Mouse (Mus musculus) neural tube, embryonic 12.5 days (tissue): Measurements from ENCODE around the gene Sipa1l1. TPM values are rescaled to one million over a fixed set of nuclear protein-coding genes. Genes with fewer than 3 reads are reported as not detected.

ENCODE experiments used
- ATAC-seq: fragments of 200-750 bp; cut with Nextera tagmentation; 2 replicates; pipeline ENCODE4 v1.8.0; 2017; ENCODE audit warnings: low read depth, mild to moderate bottlenecking, moderate TSS enrichment, moderate library complexity; ENCODE audit not compliant: low FRiP score
- H3K27ac ChIP-seq: fragments of 300-500 bp; sonication (generic); 2 replicates; pipeline ENCODE4 v1.5.1; 2016
- H3K27me3 ChIP-seq: fragments of 300-500 bp; sonication (generic); replicated peaks from 2 replicates; pipeline ENCODE4 v1.6.1; 2016; ENCODE audit warnings: mild to moderate bottlenecking
- H3K36me3 ChIP-seq: fragments of 300-500 bp; sonication (generic); 2 replicates; pipeline ENCODE4 v1.6.1; 2016; ENCODE audit warnings: mild to moderate bottlenecking
- H3K4me1 ChIP-seq: fragments of 300-500 bp; sonication (generic); 2 replicates; pipeline ENCODE4 v1.6.1; 2016
- H3K4me2 ChIP-seq: fragments of 300-500 bp; sonication (generic); replicated peaks from 2 replicates; pipeline ENCODE4 v1.6.1; 2016; ENCODE audit warnings: mild to moderate bottlenecking
- H3K4me3 ChIP-seq: fragments of 300-500 bp; sonication (generic); 2 replicates; pipeline ENCODE4 v1.5.1; 2016
- H3K9ac ChIP-seq: fragments of 300-500 bp; sonication (generic); 2 replicates; pipeline ENCODE4 v1.6.1; 2016; ENCODE audit warnings: mild to moderate bottlenecking
- H3K9me3 ChIP-seq: fragments of 300-500 bp; sonication (generic); 2 replicates; pipeline ENCODE4 v1.6.1; 2016; ENCODE audit warnings: mild to moderate bottlenecking
- WGBS: fragments of 180-500 bp; shearing (Covaris S2); methylation state at CpG from one replicate; pipeline ENCODE4 v1.1.7; 2016; 5-methylcytosine and 5-hydroxymethylcytosine counted together
- polyA plus RNA-seq: library from polyadenylated mRNA; unstranded; fragments of >200 nt; fragmentation: Nextera tagmentation; extraction: Ambion mirVana; gene quantifications from 2 replicates; pipeline ENCODE4 v1.2.1, GENCODE M21; 2016

The Sipa1l1 gene
- polyA plus RNA-seq, 1 experiment from 2014 or later, result 17.4 TPM

DNA sequence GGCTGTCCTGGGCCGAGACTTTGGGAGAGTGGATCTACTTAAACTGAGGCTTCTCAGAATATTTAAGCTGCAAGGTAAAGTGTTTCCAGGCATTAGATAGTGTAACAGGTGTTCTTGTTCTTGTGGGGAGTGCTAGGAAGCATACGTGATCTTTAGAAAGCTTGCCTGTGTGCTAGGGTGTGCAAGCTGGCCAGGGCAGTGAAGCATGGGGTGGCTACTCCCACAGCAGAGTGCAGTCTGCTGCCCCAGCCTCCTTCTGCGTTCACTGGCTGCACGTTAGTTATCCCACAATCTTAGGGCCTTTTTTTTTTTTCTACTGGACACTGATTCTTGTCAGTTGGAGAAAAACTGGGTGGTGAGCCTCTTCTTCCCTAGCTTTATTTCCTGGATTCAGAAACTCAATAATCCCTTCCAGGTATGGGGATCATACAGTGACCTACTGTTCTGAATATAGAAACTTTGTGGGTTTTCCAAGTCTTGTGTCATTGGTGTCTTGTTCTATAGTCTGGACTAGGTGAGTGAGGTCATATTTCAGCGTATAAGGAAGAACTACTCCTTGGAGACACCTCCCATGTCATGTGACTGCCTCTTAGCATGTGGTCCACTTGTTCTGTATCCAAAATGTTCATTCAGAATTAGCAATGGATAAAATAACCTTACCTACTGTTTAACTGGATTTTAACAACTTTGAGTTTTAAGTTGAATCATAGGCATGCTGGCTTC is 51.4 kb downstream of the Sipa1l1 start:
- no peak for ATAC-seq
- Histone ChIP-seq H3K4me2 (no peak overlapping the region), H3K36me3 (no peaks in the 10 kb centered on the region), H3K27me3 (no peaks in the 10 kb centered on the region), H3K27ac (no peak overlapping the region), H3K9ac (no peak overlapping the region), H3K4me1 (peaks cover 5% of the 10 kb centered on the region; the same call in 1 of the 2 replicates), H3K9me3 (no peaks in the 10 kb centered on the region), H3K4me3 (no peak overlapping the region)
- WGBS, result 82% methylated on average over 5 of the region's 5 CpGs

DNA sequence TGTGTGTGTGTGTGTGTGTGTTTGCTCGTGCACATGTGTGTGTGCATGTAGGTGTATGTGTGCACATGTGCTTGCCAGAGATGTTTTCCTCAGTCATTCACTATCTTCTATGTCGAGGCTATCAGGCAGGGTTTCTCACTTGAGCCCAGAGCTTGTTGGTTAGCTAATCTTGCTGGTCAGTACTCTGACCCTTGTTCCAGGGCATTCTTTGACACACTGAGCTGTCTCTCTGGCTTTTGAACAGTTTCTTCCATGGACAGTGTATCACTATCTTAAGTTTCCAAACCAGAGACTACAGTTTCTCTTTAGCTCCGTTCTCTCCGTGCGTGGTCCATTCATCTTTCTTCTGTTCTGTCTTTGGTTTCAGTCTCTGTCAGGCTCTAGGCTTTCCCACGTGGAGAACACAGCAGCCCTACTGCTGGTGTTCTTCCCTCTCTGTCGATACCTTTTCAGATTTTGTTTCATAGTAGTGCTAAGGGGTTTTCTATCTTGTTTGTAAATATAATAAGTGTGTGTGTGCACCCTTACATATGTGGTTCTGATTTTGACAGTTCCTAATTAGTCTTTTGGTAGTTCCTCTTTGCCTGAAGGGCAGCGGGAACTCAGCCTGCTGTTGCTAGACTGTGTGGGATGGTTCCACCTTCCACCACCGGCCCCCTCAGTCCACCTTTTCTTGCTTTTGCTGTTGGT is 54.2 kb downstream of the Sipa1l1 start:
- no peak overlapping the region for H3K4me3 ChIP-seq
- ATAC-seq, result no peak
- no peaks in the 10 kb centered on the region for H3K9me3 ChIP-seq
- H3K9ac ChIP-seq, result no peak overlapping the region
- H3K36me3 ChIP-seq, result no peaks in the 10 kb centered on the region
- no peak overlapping the region for H3K4me2 ChIP-seq
- 82% methylated on average over 9 of the region's 9 CpGs for WGBS
- no peak overlapping the region for H3K27ac ChIP-seq
- H3K27me3 ChIP-seq, result no peaks in the 10 kb centered on the region
- peaks cover 5% of the 10 kb centered on the region; the same call in 1 of the 2 replicates for H3K4me1 ChIP-seq

DNA sequence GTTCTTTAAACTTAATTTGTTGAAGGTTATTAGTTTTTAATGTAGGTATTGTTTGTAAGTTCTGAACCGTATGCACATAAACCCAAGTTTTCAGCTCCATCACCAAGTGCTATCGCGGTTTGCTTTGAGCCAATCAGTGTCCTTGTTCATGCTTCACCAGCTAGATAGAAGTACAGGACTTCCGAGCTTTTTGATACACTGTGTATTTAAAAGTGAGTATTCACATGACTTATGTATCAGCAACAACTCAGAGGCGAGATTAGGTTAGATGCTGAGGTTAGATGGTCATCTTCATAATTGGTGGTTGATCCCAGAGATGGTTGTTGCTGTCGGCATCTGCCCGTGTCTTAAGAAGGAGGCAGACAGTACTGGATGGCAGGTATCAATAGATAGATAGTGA is 55.7 kb downstream of the Sipa1l1 start:
- Histone ChIP-seq H3K27me3 (no peaks in the 10 kb centered on the region), H3K4me2 (no peak overlapping the region), H3K27ac (no peak overlapping the region), H3K36me3 (no peaks in the 10 kb centered on the region), H3K4me1 (no peaks in the 10 kb centered on the region; the same call in 1 of the 2 replicates), H3K4me3 (no peak overlapping the region), H3K9me3 (no peaks in the 10 kb centered on the region), H3K9ac (no peak overlapping the region)
- 95% methylated on average over 7 of the region's 7 CpGs for WGBS
- no peak for ATAC-seq

DNA sequence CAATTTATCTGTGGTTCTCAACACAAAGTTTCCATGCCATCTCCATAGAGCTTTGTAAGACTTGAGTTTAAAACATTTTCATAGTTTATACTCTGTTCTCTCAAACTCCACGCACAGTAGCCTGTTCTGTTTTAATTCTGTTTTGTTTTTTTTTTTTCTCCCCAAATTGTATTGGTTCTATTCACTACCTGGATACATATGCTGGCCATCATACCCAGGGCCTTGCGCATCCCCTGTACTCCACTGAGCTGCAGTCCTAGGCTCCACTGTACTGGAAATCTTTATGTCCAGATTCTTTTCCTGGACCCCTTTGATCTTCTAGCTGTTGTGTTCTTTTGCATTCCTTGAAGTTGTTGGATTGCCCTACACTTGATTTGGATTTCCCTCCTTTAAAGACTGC is 56.2 kb downstream of the Sipa1l1 start:
- Histone ChIP-seq H3K36me3 (no peaks in the 10 kb centered on the region), H3K9me3 (no peaks in the 10 kb centered on the region), H3K4me3 (no peak overlapping the region), H3K27me3 (no peaks in the 10 kb centered on the region), H3K4me1 (no peaks in the 10 kb centered on the region; the same call in 1 of the 2 replicates), H3K4me2 (no peak overlapping the region), H3K9ac (no peak overlapping the region), H3K27ac (no peak overlapping the region)
- no peak for ATAC-seq
- 93% methylated on average over 2 of the region's 2 CpGs for WGBS

DNA sequence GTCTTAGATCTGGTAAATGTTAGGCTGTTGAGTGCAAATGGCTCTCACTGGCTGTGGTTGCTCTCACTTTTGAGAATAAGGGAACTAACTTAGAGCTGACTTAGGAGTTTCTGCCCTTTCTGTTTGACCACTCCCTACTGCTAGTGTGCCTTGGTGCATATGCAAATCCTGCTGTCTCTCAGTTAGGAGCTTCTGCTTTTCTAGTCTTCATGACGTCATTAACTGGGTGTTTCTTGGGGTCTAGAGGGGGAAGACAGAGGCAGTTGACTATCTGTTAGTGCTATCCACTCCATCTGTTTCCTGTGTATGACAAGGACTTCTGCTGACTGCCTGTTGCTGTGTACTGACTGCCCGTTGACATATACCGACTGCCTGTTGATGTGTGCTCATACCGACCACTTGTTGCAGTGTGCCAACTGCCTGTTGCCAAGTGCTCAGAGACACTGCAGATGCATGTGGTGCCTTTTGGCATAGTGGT is 56.7 kb downstream of the Sipa1l1 start:
- H3K27me3 ChIP-seq, result no peaks in the 10 kb centered on the region
- H3K4me2 ChIP-seq, result no peak overlapping the region
- no peak for ATAC-seq
- H3K36me3 ChIP-seq, result no peaks in the 10 kb centered on the region
- 56% methylated on average over 4 of the region's 4 CpGs for WGBS
- no peak overlapping the region for H3K4me3 ChIP-seq
- H3K4me1 ChIP-seq, result no peaks in the 10 kb centered on the region; the same call in 1 of the 2 replicates
- H3K9ac ChIP-seq, result no peak overlapping the region
- H3K9me3 ChIP-seq, result no peaks in the 10 kb centered on the region
- H3K27ac ChIP-seq, result no peak overlapping the region

DNA sequence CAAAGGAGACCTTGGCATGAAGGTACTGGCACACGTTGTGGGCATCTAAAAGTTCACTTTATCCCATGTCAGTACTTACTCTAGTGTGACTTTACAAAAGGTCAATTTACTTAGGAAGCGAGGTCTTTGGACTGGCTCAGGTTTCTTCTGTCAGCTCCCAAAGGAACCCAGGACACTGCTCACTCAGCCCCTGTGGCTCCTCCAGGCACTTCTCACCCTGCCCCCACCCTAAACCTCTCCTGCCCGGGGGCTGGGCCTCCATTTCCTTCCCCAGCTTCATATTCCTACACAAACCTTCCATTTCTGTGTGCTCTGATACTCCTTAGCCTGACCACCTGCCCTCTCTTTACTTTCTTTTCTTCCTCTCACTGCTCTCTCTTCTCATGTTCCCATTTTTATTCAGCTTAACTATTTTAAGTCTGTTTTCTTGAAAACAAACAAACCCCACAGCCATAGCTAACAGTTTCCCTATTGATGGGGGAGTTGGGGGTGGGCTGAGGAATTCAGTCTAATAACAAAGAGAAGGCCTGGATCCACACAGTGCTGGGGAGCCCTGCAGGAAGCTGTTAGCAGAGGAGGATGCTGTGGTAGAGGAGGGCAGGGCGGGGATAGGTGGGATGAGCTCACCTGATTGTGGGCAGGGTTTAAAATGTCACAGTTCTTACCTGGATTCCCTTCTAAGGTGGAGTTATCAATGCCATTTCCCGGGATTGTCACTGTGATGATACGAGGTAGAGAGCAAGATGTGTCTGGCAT is 57.4 kb downstream of the Sipa1l1 start:
- Histone ChIP-seq H3K4me2 (no peak overlapping the region), H3K9me3 (no peaks in the 10 kb centered on the region), H3K4me1 (no peaks in the 10 kb centered on the region; the same call in 1 of the 2 replicates), H3K4me3 (no peak overlapping the region), H3K27ac (no peak overlapping the region), H3K36me3 (no peaks in the 10 kb centered on the region), H3K27me3 (no peaks in the 10 kb centered on the region), H3K9ac (no peak overlapping the region)
- no peak for ATAC-seq
- 55% methylated on average over 6 of the region's 6 CpGs for WGBS

DNA sequence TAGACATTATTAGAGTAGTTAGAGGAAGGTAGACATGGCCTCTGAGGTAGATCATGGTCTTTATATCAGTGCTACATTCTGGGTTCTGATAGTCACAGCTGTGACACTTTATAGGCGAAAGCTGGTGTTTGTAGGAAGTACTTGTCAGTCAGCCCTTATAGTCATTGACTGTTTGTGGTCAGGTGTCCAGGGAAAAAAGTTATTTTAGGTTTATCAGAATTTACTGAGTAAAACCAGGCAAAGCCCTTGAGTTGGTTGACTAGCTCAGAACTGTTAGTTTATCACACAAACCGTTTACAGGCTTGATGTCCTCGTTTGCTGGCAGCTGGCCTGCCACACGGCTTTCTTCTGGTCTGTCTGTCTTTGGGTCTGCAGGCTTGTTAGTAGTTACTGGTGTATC is 61.0 kb downstream of the Sipa1l1 start:
- peaks cover 4% of the 10 kb centered on the region for H3K4me1 ChIP-seq
- no peak overlapping the region for H3K27ac ChIP-seq
- no peaks in the 10 kb centered on the region for H3K27me3 ChIP-seq
- no peak for ATAC-seq
- no peaks in the 10 kb centered on the region for H3K9me3 ChIP-seq
- peaks cover 5% of the 10 kb centered on the region; the same call in 1 of the 2 replicates for H3K36me3 ChIP-seq
- no peak overlapping the region for H3K9ac ChIP-seq
- H3K4me3 ChIP-seq, result no peak overlapping the region
- 76% methylated on average over 4 of the region's 4 CpGs for WGBS
- H3K4me2 ChIP-seq, result no peak overlapping the region

DNA sequence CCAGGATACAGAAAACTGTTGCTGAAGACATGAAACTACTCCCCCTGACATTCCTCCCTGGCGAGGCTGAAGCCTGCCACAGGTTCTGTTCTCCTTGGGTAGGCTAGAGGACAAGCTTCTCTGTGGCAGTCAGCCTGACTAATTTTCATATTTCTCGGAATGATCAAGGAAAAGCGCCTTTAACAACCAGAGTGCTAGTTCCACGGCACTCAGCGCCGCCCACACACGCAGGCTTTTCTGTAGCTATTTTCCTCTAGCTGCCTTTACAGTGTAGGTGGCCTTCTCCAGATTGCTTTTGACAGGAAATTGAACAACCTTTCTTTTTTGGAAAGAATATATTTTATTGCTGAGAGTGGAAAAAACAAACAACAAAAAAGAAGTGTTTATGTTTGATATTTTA is 62.1 kb downstream of the Sipa1l1 start:
- H3K4me2 ChIP-seq, result no peak overlapping the region
- H3K4me1 ChIP-seq, result peaks cover 4% of the 10 kb centered on the region
- H3K36me3 ChIP-seq, result peaks cover 5% of the 10 kb centered on the region; the same call in 1 of the 2 replicates
- H3K9ac ChIP-seq, result no peak overlapping the region
- H3K27me3 ChIP-seq, result no peaks in the 10 kb centered on the region
- ATAC-seq, result no peak
- 86% methylated on average over 7 of the region's 7 CpGs for WGBS
- no peak overlapping the region for H3K4me3 ChIP-seq
- H3K27ac ChIP-seq, result no peak overlapping the region
- no peaks in the 10 kb centered on the region for H3K9me3 ChIP-seq

DNA sequence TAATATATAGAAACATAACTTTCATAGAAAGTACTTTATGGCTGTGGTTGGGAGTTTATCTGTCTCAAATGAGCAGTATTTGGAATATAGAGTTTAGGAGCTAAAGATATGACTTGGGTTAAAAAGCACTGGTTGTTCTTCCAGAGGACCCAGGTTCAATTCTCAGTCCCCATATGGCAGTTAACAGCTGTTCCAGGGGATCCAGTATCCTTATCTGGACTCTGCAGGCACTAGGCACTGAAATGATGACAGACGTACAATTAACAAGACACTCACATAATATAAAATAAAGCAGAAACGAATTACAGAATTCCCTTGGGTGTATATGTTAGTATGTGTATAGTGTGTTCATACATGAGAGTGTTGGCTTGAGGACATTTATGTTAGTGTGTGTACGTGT is 64.1 kb downstream of the Sipa1l1 start:
- Histone ChIP-seq H3K9ac (no peak overlapping the region), H3K4me2 (no peak overlapping the region), H3K36me3 (peaks cover 5% of the 10 kb centered on the region; the same call in 1 of the 2 replicates), H3K4me1 (peaks cover 4% of the 10 kb centered on the region; the same call in 1 of the 2 replicates), H3K27ac (no peak overlapping the region), H3K4me3 (no peak overlapping the region), H3K9me3 (no peaks in the 10 kb centered on the region), H3K27me3 (no peaks in the 10 kb centered on the region)
- ATAC-seq, result no peak
- 89% methylated on average over 3 of the region's 3 CpGs for WGBS

DNA sequence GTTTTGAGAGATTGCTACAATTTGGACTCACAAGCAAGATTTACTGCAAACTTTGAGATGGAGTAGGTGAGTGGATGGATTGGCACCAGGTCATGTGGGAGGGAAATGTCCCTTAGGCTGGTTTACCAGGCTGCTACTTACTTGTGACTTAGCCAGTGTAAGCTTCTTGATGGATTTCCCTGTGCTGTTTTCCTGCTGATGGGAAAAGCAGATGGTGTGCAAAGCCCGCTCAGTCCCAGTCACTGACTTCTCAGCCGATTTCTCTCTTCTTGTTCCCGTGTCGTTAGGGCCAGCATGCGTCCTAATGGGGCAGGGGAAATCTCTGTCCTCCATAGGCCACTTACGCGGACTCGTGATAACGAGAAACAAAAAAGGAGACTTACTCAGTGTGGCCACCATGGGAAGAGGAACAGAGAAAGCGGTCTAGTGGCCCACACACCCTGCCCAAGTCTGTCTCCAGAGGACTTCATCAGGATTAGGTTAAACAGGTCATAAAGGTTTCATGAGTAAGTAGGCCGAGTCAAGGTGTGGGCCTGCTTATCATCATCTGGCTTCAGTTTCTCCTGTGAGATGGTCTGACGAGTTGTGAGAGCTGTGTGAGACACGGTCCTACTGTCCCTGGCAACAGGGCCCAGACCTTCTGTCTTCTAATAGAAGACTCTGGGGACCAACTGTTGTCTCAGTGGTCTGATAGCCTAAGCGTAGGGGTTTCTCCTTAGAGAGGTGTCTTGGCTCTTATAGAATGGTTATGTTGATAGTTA is 65.5 kb downstream of the Sipa1l1 start:
- no peak overlapping the region for H3K9ac ChIP-seq
- H3K4me3 ChIP-seq, result no peak overlapping the region

DNA sequence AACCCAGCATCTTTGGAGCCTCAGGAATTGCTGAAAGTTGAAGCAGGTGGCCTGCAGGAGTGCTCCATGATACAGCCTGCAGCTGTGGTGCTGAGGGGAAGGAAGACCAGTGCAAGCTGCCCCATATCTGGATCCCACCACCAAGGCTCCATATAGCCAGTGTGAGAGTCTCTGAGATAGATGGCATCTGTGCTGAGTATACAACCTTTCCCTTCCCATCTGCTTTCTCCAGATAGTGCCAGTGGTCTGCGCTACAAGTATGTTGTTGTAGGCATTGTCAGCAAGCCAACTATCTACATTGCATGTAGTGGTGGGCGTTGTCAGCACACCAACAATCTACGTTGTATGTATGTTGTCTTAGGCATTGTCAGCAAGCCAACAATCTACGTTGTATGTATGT is 68.0 kb downstream of the Sipa1l1 start:
- no peak overlapping the region for H3K9ac ChIP-seq
- H3K9me3 ChIP-seq, result no peaks in the 10 kb centered on the region
- no peak overlapping the region for H3K4me2 ChIP-seq
- H3K4me3 ChIP-seq, result no peak overlapping the region
- ATAC-seq, result no peak
- peaks cover 5% of the 10 kb centered on the region; the same call in 1 of the 2 replicates for H3K36me3 ChIP-seq
- 94% methylated on average over 4 of the region's 4 CpGs for WGBS
- H3K27ac ChIP-seq, result no peak overlapping the region
- no peaks in the 10 kb centered on the region for H3K27me3 ChIP-seq
- 0 out of 2 replicates have a peak, but pooled peaks cover 3% of the 10 kb centered on the region for H3K4me1 ChIP-seq

More for the DNA sequence above, 65.5 kb downstream of the Sipa1l1 start:
- H3K27me3 ChIP-seq, result no peaks in the 10 kb centered on the region
- no peak overlapping the region for H3K27ac ChIP-seq
- peaks cover 4% of the 10 kb centered on the region; the same call in 1 of the 2 replicates for H3K4me1 ChIP-seq
- WGBS, result 82% methylated on average over 14 of the region's 14 CpGs
- no peak overlapping the region for H3K4me2 ChIP-seq
- ATAC-seq, result no peak
- peaks cover 5% of the 10 kb centered on the region; the same call in 1 of the 2 replicates for H3K36me3 ChIP-seq
- no peaks in the 10 kb centered on the region for H3K9me3 ChIP-seq
